Mouse (Mus musculus): Measurements from ENCODE around the gene Cacna1s.

Gene Cacna1s

DNA sequence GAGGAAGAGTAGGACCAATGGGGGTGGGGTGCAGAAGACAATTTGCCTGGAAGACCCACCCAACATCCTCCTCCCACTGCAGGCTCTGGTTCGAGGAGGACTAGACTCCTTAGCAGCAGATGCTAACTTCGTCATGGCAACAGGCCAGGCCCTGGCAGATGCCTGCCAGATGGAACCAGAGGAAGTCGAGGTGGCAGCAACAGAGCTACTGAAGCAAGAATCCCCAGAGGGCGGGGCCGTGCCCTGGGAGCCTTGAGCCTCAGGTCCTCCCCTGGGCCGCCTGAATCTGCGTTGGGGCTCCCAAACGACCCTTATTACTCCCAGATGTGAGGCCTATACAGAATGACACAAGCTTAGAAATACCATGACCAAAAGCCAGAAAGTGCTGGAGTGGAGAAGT is 66.3 kb downstream of the Cacna1s start:
- peak; percentile 86 for DNase-seq (ENCODE audit: low spot score)

DNA sequence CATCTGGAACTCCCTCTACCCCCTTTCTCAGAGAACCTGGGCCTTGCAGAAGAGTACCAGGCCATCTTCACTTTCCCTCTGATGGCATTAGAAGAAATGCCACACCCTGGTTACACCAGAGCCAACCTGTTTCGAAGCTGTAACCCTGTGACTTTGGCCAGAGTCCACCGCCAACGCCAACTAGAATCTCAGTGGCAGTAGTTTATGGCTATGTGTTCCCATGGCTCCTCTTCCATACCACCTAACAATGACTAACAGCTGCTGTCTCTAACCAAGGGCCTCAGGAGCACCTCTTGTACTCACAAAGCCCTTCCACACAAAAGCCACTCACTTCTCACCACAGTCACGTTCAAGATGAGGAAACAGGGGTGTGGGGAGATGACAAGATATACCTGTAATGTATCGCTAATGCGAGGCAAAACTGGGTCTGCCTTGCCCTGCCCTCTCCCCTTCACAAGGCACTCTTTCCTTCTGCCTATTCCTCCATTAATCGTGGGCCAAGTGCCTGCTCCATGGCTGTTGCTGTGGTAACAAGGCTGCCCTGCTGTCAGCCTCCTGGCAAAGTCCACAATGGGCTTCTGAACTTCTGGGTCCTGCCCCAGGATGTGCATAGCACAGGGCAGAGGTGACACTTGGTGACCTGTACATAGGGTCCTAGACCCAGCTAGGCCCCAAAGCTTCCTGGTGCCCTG is 67.2 kb downstream of the Cacna1s start:
- DNase-seq (ENCODE audit: low spot score) = no peak

DNA sequence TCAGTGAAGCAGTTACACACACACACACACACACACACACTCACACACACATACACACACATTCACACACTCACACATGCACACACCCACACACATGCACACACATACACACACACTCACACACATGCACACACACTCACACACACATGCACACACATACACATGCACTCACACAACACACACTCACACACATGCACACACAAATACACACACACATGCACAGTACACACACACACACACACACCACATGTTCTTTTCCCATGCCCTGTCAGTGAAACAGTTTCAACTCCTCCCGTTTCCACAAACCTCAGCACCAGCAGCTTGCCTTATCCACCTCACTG is 67.7 kb downstream of the Cacna1s start:
- DNase-seq (ENCODE audit: low spot score) = no peak

DNA sequence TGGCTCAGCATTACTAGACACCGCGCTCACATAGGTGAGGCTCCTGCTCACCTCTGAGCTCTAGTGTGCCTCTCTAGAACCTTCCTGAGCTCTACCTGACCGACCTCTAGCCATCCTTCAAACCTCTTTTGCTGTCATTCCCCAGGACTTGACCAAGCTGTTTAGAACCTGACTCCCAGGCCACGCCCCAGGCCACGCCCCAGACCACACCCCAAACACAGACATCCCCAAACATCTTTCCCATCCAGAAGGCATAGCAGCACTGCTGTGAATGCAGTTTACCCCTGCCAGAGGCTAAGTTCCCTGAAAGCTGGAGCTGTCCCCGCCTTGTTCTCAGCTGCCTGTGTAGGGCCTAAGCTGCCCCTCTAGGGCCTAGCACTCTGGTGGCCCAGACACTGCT is 68.2 kb downstream of the Cacna1s start:
- no peak for DNase-seq (ENCODE audit: low spot score)

DNA sequence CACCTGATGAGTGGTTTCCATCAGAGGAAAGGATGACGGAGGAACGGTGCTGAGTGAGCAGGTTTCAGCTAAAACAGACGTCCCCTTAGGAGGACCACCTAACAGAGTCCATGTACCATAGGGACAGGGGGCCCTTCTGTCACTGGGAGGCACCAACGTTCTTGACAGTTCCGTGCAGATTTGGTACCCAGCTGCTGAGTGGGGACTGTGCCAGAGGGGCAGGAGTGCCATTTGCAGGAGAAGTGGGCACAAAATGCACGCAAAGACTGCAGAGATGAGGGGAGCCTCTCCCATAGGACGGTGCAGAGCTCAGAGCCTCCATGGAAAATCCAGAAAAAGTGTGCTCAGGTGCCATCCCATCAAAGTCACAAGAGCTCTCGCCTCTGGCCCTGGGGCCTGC is 69.5 kb downstream of the Cacna1s start:
- no peak for DNase-seq (ENCODE audit: low spot score)

DNA sequence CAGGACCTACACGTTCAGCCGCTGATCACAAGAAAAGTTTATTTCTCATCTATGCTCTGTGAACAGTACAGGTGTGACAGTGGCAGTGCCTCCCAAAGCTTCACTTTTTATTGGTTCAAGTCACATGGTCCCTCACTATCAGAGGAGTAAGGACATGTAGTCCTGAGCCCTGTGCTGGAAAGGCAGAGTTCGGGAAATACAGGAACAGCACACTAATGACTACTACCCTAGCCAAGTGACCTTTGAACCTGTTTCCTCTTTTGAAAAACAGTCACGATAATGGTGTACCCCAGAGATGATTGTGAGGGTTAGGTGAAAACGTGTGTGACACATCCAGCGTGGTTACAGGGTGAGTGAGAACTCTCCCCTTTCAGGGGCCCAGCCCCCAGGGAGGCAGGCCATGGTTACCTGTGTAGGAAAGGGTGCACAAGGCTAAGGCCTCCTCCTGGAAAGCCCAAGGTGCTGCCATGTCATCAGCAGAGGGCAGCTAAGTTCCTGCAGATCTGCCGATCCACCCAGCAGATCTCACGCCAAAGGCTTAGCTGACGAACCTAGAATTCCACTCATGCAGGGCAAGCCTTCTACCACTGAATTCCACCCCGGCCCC is 73.7 kb downstream of the Cacna1s start:
- no peak for DNase-seq (ENCODE audit: low spot score)

DNA sequence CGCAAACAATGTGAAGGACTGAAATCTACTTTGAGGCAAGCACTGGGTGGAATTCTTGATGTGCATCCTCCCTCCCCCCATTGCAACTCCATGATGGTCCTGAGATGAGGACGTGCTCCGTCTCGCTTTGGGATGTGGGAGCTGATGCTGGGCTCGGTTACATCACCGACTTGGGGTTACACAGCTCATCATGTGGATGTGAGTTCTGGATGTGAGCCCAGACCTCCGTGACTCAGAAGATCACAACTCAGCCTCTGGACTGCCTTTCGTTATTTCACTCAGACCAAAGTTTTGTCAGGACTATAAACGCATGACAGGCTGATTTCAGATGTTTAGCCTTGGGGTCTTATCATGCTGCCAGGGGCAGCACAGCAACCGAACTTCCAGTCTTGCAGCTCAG is 74.3 kb downstream of the Cacna1s start:
- peak; percentile 68 for DNase-seq (ENCODE audit: low spot score)

DNA sequence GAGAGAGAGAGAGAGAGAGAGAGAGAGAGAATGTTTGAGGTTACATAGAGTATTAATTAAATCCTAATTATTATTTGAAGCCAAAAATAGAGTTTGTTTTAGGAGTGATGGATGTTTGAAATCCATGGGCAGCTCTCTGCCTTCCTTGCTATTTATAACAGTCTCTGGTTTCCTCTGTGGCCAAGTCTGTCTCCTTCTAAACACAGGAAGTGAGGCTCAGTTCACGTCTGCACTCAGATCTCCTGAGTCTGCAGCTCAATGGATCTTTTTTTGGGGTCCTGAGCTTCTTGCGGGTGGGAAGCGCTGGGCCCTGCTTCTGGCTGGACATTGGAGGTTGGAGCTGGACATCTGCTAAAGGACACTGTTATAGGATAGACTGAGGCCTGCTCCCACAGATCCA is 75.3 kb downstream of the Cacna1s start:
- no peak for DNase-seq (ENCODE audit: low spot score)

DNA sequence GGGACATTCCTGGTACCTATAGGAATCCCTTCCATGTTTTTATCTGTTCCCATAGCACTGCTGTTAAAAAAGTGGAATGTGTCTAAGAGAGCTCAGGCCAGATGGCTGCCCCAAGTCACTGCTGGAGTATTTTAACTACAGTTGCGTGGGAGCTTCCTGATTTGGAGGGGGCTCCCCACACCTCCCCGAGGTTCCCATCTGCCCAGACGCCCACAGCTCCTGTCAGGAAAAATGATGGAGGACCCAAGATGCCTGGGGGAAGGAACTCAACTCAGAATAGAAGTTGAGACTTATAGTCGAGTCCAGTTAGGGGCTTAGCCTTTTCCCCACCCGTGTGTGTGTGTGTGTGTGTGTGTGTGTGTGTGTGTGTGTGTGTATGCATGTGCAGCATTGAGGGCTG is 75.9 kb downstream of the Cacna1s start:
- no peak for DNase-seq (ENCODE audit: low spot score)

DNA sequence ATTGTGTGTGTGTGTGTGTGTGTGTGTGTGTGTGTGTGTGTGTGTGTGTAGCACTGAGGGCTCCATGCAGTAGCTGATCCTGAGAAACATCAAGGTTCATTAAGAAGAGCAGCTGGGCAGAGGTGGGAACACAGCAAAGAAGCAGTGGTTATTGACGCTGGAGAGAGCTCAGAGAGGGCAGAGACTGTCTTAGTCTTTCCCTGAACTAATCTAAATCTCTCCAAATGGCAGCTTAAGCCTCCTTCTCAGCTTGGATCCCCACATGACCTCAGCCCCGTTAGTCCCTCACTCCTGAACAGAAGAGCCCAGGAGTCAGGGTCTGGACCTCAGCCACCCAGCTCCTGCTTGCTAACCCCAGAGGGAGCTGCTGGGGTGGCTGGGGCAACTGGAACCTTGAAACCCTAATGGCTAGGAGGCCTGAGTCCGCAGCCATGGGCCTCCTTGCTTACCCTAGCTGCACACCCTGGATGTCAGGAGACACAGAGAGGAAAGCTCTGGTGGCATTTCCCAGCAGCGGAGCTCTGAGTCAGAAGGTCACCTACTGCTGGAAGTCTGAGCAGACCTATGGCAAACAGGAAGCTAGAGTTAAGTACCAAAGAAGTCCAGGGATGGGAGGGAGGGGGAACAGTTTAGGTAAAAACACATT is 76.5 kb downstream of the Cacna1s start:
- no peak for DNase-seq (ENCODE audit: low spot score)

DNA sequence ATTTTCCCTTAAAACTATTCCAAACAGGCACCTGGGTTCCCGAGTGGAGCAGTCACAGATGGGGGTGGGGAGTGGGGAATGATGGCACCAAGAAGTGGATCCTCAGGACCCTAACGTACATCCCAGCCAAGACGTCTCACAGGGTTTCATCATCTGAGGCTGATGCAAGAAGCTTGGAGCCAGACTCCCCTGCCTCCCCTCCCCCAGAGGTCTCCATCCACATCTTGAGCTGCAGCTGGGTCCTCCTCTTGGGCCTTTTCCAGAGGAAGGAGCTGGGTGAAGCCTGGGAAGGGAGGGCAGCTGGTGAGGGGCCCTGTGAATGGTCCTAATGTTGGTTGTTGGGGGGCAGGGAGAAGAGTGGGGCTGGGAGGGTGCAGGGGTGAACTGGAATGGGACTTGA is 77.6 kb downstream of the Cacna1s start:
- peak; percentile 83 for DNase-seq (ENCODE audit: low spot score)

DNA sequence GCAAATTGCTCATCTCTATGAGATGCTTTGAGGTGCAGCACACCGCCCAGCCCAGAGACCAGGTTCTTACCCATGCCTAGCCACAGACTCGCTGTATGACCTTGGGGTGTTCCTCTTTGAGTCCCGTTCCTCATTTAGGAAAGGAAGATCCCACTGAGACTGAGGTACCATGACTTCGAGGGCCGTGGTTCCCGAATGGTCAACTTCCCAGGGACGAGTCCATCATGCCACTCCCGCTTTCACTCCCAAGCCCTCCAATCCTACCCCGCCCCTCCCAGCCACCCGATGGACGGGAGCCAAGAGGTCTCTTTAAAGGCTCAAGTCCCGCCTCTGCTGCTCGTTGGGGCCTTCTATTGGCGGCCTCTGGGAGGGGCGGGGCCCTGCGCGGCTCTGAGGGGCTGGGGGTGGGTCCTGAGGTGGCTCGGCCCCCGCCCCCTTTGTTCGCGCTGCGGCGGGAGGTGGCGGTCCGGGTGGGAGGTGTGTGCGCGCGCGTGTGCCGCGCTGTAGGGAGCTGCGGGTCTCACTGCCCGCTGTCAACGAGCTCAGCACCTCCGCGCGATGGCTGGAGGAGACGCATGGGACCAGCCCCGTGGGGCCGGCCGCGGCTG is 78.5 kb downstream of the Cacna1s start, which contains the start of gene Kif21b:
TSS of gene Kif21b (plus strand) at position 439 of the 608 bp plus-strand sequence.
- peak; percentile 91 for DNase-seq (ENCODE audit: low spot score)

DNA sequence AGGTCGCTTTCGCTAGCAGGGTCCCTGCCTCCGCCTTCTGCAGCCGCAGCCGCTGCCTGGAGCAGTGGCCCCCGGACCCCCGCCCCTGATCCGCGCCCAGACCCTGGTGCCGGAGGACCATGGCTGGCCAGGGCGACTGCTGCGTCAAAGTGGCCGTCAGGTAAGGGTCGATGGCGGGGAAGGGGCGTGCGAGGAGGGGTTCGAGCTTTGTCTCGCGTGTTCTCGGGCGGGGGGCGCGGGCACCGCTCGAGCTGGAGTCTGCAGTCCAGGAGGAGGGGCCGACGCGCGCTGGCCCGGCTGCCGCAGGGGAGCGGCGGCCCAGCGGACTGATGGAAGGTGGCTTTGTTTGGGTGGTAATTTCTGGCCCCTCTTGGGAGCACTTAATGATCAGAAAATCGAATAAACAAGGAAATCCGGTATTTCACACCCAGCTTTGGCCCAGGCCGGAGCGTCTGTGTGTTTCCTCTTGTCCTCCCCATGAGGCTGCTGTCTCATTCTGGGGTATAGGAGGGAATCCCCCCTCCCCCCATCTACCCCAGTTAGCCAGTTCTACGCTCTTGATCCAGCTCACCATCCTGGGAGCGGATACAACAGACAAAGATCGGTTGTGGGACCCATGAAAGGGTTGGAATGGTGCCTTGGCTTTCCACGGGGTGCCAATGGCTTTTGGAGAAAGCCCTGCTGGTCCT is 79.2 kb downstream of the Cacna1s start:
- no peak for DNase-seq (ENCODE audit: low spot score)

DNA sequence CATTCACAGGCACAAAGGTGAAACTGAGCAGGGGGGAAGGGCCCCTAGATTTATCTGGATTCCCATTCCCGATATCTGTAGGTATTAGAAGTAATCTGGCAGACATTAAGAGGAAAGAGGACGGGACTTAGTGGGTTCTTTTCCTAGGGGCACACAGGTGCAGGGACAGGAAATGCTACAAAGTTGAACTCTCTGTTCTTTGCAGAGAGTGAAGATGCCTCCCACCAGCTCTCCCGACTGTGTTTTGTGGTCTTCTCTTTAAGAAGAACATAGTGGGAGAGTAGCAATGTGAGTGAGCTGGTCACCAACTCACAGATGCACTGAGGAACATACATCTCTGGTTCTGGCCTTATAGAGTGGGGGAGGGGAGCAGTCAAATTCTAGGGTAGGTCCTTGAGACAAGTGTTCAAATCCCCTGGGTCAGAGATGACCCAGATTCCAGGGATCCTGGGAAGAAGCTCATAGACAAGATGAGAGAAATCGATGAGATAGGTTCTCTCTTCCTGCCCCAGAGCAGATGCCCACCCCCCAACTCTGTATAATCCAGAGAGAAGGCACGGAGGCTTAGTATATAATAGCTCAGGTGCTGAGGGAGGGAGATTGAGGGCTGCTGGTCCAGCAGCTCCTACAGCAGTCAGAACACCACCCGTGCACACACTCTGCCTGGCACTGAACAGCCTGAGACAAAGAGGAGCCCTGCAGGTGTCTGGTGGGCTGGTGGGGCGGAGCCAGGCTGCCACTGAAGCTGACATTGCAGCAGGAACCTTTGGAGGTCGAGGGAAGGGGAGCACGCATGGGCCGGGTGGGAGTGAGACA is 80.0 kb downstream of the Cacna1s start:
- DNase-seq (ENCODE audit: low spot score) = no peak

DNA sequence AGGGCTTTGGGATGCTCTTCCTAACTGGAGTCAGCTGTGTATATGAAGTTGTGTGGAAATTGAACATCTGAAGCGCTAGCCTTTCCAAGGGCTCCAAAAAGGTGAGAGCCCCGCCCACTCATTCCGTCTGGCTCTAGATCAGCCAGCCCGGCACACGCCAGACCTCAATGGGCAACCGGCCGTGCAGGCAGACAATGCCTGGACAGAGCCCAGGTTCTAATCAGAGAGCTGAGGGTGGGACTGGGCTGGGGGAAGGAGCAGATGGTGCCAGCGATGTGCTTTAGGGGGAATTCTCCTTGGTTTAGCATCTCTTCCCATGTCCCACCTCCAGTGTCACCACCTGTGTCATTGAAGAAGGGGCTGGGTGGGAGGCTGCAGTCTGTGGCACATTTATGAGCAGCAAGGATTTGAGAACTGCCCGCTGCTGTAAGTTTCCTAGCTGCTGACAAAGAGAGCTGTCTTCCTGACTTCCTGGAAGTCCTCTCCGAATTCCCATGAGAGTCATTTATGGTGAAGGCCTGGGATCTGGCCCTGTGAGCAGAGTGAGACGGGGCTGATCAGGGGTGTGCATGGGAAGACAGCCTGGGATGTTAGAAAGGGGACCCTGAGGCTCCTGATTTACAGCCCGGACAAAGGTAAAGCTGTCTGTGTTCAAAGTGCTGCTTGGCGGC is 81.2 kb downstream of the Cacna1s start:
- peak; percentile 67 for DNase-seq (ENCODE audit: low spot score)

DNA sequence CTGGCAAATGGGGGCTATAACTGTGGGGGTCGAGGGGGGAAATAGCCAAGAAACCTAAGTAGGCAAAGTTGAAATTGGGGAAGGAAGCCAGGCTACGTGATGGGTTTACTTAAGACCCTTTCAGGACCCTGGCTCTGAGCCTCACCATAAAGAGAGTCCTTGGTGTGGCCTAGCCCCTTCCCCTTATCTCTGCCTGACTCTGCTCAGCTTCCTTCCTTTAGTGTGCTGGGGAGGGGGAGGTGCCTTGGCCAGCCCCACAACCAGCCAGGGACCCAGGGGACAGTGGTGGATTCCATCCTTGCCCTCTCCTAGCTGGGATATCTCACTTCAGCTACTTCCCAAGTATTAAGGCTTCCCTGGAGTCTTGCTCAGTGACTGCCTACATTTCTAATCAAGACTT is 82.0 kb downstream of the Cacna1s start:
- no peak for DNase-seq (ENCODE audit: low spot score)

DNA sequence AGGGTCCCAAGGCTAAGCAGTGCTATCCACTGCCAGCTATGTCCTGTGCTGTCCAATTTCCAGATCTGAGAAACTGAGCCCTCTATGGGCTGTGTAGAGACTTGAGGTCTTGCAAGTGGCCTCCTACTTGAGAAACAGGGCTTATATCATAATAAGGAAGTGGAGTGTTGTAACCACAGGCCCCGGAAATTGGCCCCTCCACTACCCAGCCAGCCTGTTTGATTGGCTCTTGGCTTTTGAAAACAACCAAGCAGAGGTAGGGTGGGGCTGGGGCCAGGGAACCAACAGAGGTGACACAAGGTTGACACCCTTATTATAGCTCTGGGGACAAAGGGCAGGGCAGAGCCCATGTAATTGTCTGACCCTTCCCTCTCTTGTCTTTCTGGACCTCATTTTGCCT is 82.5 kb downstream of the Cacna1s start:
- no peak for DNase-seq (ENCODE audit: low spot score)

DNA sequence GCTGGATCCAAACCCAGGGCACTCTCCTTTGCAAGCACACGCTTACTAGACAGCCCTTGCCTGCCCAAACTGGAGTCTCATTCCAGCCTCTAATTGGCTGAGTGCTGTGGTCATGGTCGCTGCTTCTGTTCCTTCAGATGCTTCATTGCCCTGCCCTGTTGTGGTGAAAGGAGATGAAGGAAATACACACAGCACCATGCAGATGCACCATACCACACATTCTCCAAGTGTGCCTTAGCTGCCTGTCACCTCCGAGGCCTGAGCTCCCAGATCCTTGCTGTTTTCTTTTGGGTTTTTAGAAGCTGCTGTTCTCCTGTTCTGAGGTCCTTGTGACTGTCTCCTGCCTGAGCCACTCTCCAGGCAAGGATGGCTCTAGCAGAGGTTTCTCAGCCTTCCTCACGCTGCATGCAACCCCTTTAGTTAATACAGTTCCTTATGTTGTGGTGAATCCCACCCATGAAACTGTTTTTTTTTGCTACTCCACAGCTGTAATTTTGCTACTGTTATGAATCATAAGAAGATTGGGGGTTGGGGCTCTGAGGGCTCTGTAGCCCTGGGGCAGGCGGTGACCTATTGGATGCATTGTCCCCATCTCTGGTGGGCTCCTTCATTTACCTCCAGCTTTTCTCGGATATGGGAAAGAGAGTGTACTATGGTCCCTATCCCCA is 83.4 kb downstream of the Cacna1s start:
- DNase-seq (ENCODE audit: low spot score) = no peak

DNA sequence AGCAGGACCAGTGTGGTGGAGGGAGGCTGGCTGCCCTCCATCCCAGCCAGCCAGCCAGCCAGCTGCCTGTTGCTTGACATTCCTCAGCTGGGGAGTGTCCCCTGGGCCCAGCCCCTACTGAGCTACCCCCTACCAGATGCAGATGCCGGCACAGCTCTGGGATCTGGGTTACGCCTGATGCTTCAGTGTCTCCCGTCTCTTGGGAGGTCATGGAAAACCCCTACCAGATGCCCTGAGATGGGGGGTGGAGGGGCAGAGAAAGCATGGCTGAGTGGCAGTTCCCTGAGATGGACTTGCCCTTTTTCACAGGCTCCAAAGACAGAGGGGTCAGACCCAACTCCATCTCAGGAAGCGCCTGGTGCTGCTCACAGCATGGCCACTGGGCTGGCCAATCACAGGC is 84.0 kb downstream of the Cacna1s start:
- DNase-seq (ENCODE audit: low spot score) = peak; percentile 66

DNA sequence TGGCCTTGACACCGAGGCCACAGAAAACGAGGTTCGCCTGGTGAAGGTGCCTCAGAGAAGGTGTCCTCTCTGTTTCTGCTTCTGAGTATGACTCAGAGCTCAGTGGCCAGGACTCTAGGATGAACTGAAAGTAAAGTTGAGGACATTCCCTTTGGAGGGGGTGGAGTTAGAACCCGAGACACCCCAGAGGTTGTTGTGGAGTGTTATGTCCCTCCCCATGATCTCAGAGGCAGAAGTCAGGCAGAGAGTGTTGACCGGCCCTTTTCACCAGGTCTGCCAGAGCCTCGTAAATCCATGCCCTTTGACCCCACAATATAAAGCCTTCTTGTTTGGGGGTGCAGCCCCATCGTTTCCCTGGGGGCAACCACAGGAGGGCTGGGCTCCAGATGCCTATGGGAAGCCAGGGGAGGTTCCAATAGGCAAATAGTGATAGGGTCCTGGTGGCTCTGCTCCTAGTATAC is 84.6 kb downstream of the Cacna1s start:
- DNase-seq (ENCODE audit: low spot score) = peak; percentile 45

All from MN1 (cell line).